Mouse (Mus musculus) embryonic facial prominence, embryonic 12.5 days (tissue): ENCODE results near the gene Lsm12. TPM values are rescaled to one million over a fixed set of nuclear protein-coding genes. Genes with fewer than 3 reads are reported as not detected.

Source experiments
- ATAC-seq: fragments of 200-750 bp; cut with Nextera tagmentation; 2 replicates; pipeline ENCODE4 v1.8.0; 2017; ENCODE audit not compliant: insufficient number of reproducible peaks, insufficient read depth, low FRiP score, low TSS enrichment
- H3K27ac ChIP-seq: fragments of 300-500 bp; sonication (generic); 2 replicates; pipeline ENCODE4 v1.5.1; 2016; ENCODE audit warnings: mild to moderate bottlenecking
- H3K27me3 ChIP-seq: fragments of 300-500 bp; sonication (generic); 2 replicates; pipeline ENCODE4 v1.6.1; 2016; ENCODE audit warnings: mild to moderate bottlenecking, moderate library complexity
- H3K36me3 ChIP-seq: fragments of 300-500 bp; sonication (generic); 2 replicates; pipeline ENCODE4 v1.6.1; 2016; ENCODE audit warnings: mild to moderate bottlenecking
- H3K4me1 ChIP-seq: fragments of 300-500 bp; sonication (generic); 2 replicates; pipeline ENCODE4 v1.6.1; 2016
- H3K4me2 ChIP-seq: fragments of 300-500 bp; sonication (generic); replicated peaks from 2 replicates; pipeline ENCODE4 v1.6.1; 2016; ENCODE audit warnings: mild to moderate bottlenecking, moderate library complexity
- H3K4me3 ChIP-seq: fragments of 300-500 bp; sonication (generic); 2 replicates; pipeline ENCODE4 v1.5.1; 2016; ENCODE audit warnings: mild to moderate bottlenecking
- H3K9ac ChIP-seq: fragments of 300-500 bp; sonication (generic); 2 replicates; pipeline ENCODE4 v1.6.1; 2016; ENCODE audit warnings: mild to moderate bottlenecking, moderate library complexity
- H3K9me3 ChIP-seq: fragments of 300-500 bp; sonication (generic); 2 replicates; pipeline ENCODE4 v1.6.1; 2016; ENCODE audit warnings: mild to moderate bottlenecking, moderate library complexity
- WGBS: fragments of 180-500 bp; shearing (Covaris S2); methylation state at CpG from one replicate; pipeline ENCODE4 v1.1.7; 2016; 5-methylcytosine and 5-hydroxymethylcytosine counted together
- polyA plus RNA-seq: library from polyadenylated mRNA; unstranded; fragments of >200 nt; fragmentation: Nextera tagmentation; extraction: Ambion mirVana; gene quantifications from 2 replicates; pipeline ENCODE4 v1.2.1, GENCODE M21; 2016

Lsm12 gene
- 104 and 108 TPM in 2 replicates for polyA plus RNA-seq

DNA sequence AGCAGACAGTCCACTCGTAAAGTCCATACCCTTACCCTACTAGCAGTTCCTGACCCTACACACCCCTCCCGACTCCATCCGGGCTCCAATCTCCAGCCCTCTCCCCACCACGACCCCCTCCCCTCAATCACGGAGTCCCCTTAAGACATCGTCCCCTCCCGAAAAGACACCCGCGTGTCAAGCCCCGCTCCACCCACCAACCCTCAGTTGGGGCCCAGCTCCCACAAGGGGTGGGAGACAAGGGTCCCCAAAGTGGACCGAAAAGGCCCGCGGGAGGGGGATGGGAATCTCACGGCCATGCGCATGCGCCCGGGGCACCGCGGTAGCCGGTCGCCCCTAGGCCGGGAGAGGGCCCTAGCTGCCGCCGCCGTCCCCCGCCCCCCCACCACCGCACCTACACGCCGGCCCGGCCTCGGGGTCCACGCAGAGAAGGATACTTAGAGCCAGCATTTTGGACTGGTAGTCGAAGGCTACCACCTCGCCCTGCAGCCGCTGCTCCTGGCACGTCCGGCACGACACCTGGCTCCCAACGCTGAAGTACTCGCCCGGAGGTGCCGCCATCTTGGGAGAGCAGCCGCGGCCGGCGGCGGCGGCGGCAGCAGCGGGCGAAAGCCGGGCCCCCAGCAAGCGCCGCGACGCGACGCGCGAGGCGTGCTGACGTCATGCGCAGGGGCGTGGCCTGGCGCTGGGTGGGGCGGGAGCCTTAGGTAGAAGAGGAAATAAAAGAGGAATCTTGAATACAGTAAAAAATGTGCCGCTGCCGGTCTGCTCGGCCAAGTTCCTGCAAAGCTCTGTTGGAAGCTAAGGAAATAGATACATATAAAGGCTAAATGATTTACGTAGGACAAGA lies at the start of gene Lsm12:
Gene Lsm12, minus strand, starts transcription at position 651 of the 850 bp plus-strand sequence.
- ATAC-seq: peak; percentile 67
- H3K9me3 ChIP-seq: no peaks in the 10 kb centered on the region
- peak within 1 kb of the TSS; percentile 92 for H3K27ac ChIP-seq
- 1% methylated on average over 68 of the region's 70 CpGs for WGBS
- peaks cover 14% of the 10 kb centered on the region for H3K36me3 ChIP-seq
- H3K4me2 ChIP-seq: peak within 1 kb of the TSS; percentile 65
- no peaks in the 10 kb centered on the region for H3K27me3 ChIP-seq
- peak within 1 kb of the TSS; percentile 92 for H3K4me3 ChIP-seq
- H3K9ac ChIP-seq: peak within 1 kb of the TSS; percentile 89
- peaks cover 17% of the 10 kb centered on the region for H3K4me1 ChIP-seq

DNA sequence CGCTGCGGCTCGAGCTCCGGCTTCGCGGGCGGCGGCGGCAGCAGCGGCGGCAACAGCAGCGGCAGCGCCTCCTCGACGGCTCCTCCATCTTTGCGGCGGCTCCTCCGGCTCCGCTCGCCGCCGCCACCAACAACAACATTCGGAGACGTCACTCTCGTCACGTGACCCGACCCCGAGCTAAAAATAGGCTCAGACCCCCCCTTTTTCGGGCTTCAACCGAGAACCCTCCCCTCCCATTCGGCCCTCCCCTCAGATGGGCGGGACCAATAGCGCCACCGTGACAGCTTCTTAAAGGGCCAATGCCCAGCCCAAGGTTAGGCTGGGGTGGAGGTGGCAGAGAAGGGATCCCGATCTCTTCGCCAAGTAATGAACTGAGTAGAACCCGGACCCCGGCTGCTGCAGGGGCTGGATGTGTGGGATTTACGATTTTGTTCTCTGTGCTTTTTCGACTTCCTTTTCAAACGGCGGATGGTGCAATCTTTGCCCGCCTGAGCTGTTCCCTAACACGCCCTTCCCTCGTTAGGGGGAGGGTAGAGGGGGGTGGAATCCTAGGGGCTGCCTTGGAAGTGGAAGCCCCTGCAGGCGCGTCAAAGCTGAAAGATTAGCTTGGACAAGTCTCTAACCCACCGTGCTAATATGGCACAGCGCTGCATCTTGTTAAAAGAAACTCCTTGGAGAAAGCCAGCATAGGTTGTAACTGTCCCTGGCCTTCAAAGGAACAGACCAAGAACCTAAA lies 45.1 kb upstream of the Lsm12 start, which contains the start of gene Hdac5:
Gene Hdac5, minus strand, starts transcription at position 161 of the 736 bp plus-strand sequence.
- under 1% methylated on average over 49 of the region's 49 CpGs for WGBS
- Histone ChIP-seq H3K27me3 (no peaks in the 10 kb centered on the region), H3K9me3 (no peaks in the 10 kb centered on the region), H3K4me1 (peaks cover 35% of the 10 kb centered on the region), H3K27ac (peak within 1 kb of the TSS; percentile 83), H3K4me3 (peak within 1 kb of the TSS; percentile 92), H3K36me3 (no peaks in the 10 kb centered on the region), H3K4me2 (peak within 1 kb of the TSS; percentile 87), H3K9ac (peak within 1 kb of the TSS; percentile 93)
- peak; percentile 78 for ATAC-seq

DNA sequence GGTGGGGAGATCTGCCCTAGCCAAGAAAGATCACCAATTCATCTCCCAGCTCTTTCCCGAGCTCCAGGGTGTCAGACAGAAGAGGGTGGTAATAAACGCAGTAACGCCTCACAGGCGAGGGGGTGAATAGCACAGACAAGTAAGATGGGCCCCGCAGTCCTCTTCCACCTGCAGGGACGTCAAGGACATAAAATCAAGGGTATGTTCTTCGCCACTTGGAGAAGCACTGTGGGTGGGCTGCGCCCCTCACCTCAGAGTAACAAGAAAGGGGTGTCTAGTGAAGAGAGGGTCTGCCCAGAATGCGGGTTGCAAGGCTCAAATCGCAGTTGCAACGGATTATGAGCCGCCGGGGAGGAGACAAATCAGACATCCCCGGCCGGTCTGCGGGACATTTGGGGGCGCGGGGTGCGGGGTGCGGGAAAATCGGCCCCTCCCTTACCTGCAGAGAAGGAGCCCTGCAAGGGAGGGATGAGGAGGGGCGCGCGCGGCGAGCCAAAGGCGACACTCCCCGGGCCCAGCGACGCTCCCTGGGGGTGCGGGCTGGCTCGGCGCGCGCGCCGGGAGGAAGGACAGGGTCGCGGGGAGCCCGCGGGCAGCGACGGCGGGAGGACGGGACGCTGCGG lies 44.3 kb upstream of the Lsm12 start:
- H3K9ac ChIP-seq: peak overlapping the region; percentile 93
- no peaks in the 10 kb centered on the region for H3K36me3 ChIP-seq
- peak overlapping the region; percentile 92 for H3K4me3 ChIP-seq
- peaks cover 43% of the 10 kb centered on the region for H3K4me1 ChIP-seq
- no peaks in the 10 kb centered on the region for H3K9me3 ChIP-seq
- peak overlapping the region; percentile 87 for H3K4me2 ChIP-seq
- 1% methylated on average over 46 of the region's 47 CpGs for WGBS
- no peak for ATAC-seq
- H3K27me3 ChIP-seq: no peaks in the 10 kb centered on the region
- peak overlapping the region; percentile 83 for H3K27ac ChIP-seq

DNA sequence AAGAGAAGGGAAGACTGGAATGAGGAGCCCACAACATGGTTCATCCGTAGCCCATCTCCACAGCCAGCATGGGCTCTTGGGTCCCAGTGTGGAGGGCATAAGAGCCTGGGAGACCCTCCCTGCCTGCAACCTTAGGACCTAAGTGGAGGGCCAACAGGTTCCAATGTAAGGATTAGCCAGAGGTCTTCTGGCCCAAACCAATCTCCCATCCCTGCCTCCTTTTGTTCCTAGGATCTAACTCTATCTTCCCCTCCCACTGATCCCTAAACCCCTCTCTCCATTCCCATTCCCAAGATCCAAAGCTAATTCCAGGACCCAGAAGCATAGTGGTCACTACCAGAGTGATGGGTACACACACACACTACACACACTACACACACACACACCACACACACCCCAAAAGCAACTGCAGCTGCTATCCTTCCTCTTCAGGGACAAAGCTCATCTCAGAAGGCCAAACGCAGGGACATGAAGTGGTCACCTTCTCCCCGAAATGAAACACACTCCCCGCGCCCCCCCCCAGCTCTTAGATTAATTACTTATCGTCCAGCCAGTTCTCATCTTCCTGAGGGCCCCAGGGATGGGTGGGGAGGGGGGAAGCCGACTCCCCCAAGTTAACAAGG lies 43.7 kb upstream of the Lsm12 start:
- peak overlapping the region; percentile 93 for H3K9ac ChIP-seq
- H3K36me3 ChIP-seq: no peaks in the 10 kb centered on the region
- no peak overlapping the region for H3K27ac ChIP-seq
- no peaks in the 10 kb centered on the region for H3K27me3 ChIP-seq
- WGBS: 17% methylated on average over 7 of the region's 7 CpGs
- peak overlapping the region; percentile 92 for H3K4me3 ChIP-seq
- H3K4me1 ChIP-seq: peaks cover 46% of the 10 kb centered on the region
- H3K4me2 ChIP-seq: peak overlapping the region; percentile 87
- ATAC-seq: no peak
- H3K9me3 ChIP-seq: no peaks in the 10 kb centered on the region

DNA sequence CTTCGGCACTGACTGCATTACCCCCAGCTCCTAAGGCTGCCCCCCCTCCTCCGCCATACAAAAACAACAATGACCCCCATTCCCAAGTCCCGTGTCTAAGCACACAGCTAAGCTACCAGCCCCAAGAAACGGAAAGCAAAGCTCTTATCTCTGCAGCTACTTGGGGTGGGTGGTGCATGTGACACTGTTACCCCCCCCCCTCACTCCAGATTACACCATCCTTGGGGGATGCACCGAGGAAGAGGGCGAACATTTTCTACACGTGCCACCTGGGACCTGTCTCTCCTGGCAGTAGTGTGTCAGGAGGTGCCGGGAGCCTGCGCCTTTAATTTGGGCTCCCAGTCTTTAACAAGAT lies 43.1 kb upstream of the Lsm12 start:
- Histone ChIP-seq H3K4me2 (peak overlapping the region; percentile 87), H3K27me3 (no peaks in the 10 kb centered on the region), H3K4me3 (peak overlapping the region; percentile 92), H3K9me3 (no peaks in the 10 kb centered on the region), H3K27ac (0 out of 2 replicates have a peak overlapping the region, but pooled peaks have one; percentile 30), H3K36me3 (no peaks in the 10 kb centered on the region), H3K9ac (0 out of 2 replicates have a peak overlapping the region, but pooled peaks have one; percentile 15), H3K4me1 (peaks cover 49% of the 10 kb centered on the region)
- no peak for ATAC-seq
- 31% methylated on average over 9 of the region's 9 CpGs for WGBS

DNA sequence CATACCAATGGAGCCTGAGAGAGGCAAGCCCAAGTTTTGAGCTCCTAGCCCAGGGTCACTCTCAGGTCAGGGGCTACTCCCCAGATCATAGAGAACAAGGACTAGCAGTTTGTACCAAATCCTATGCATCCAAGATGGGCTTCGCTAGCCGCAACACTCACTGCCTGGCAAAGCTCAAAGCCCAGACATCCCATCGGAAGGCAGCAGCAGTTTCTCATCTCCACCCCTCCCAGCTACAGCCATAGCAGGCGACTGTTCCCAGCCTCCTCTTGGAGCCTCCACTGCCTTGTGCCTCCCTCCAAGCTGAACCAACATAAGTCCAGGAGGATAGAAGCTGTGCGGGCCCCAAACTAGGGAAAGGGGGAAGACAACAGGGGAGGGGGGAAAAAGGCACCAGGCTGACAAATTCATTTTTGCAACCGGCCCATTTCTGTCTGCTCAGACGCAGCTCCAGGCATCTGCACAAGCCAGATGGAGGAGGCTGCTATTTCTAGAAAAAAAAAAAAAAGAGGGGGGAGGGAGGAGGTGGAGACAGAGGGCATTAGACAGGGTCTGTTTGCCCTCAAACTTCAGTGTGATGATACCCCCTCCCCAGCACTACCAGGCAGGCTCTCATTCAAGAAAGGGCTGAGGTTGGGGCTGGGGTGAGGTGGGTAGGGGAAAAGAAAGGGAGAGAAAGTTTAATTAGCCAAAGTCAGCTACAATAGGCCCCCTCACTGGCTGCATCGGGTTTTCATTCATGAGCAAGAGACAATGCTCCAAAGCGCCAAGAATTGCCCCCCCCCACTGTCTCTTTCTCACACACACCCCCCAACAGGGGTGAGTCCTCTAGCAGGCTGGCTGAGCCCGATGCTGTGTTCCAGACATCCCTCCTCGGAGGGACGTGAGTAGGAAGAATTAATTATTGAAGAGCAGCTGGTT lies 42.4 kb upstream of the Lsm12 start:
- Histone ChIP-seq H3K9ac (peak overlapping the region; percentile 15; the same call in 1 of the 2 replicates), H3K4me2 (peak overlapping the region; percentile 87), H3K27ac (peak overlapping the region; percentile 30; the same call in 1 of the 2 replicates), H3K27me3 (no peaks in the 10 kb centered on the region), H3K9me3 (no peaks in the 10 kb centered on the region), H3K36me3 (no peaks in the 10 kb centered on the region), H3K4me1 (peaks cover 53% of the 10 kb centered on the region), H3K4me3 (peak overlapping the region; percentile 92)
- no peak for ATAC-seq
- 16% methylated on average over 12 of the region's 12 CpGs for WGBS

DNA sequence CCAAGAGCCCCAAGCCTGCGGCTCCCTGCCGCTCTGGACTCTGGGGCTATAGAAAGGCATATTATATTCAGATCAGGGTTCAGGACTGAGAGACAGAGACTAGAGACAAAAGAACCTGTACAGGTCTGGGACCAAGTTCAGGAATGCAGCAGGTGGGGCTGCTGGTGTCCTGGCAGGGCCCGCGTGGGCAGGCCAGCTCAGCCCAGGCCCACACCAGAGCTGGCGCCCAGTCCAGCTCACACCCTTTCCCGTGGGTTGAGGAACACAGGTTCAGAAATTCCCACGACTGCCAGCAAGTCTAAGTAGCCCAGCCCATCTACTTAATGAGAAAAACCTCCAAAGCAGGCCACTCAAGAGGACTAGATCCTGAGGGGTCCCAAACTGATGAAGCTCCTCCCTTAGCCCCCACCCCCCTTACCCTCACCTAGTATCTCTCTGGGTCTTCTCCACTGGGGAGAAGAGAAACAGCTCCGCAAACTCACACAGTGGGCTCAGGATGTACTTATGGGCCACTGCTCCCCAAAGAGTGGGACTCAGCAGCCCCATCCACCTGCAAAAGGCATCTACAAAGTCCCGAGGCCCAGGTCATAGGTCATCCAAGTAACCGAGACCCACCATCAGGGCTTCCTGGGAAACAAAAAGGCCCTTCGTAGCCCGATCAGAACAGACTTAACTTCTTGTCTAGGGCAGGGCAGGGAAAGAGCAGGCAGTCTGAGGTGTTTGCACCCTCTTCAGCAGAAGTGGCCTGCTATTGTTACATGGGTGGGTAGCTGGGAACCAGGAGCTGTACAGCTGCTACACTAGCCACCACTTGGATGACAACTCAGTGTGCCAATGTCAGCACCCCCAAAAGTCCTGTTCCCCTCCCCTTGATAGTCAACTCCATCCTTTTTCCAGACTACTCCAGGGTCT lies 41.2 kb upstream of the Lsm12 start:
- Histone ChIP-seq H3K9ac (no peak overlapping the region; the same call in 1 of the 2 replicates), H3K4me2 (peak overlapping the region; percentile 87; the same call in 1 of the 2 replicates), H3K27me3 (no peaks in the 10 kb centered on the region), H3K9me3 (no peaks in the 10 kb centered on the region), H3K4me1 (peaks cover 53% of the 10 kb centered on the region), H3K27ac (no peak overlapping the region), H3K4me3 (no peak overlapping the region), H3K36me3 (peaks cover 7% of the 10 kb centered on the region; the same call in 1 of the 2 replicates)
- no peak for ATAC-seq
- 68% methylated on average over 12 of the region's 12 CpGs for WGBS

DNA sequence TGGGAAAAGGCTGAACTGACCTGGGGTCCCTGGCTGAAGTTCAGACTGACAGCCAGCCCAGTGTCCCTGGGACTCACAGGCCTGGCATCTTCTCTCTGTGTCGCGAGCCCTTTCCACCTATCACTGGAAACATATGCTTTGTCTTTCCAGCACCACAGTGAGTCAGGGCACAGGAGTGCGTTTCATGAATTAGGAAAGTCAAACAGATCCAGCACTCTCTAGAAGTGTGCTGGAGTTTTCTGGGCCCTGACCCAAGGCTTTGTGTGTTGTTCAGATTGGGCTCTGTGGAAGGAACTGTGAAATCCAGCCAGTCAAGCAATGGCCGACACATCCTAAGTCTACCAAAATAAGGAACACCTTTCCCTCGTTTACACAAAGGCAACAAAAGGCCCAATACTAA lies 40.1 kb upstream of the Lsm12 start:
- Histone ChIP-seq H3K9me3 (no peaks in the 10 kb centered on the region), H3K27ac (no peak overlapping the region), H3K9ac (no peak overlapping the region), H3K4me3 (no peak overlapping the region), H3K36me3 (peaks cover 10% of the 10 kb centered on the region; the same call in 1 of the 2 replicates), H3K27me3 (no peaks in the 10 kb centered on the region), H3K4me2 (peak overlapping the region; percentile 44; the same call in 1 of the 2 replicates), H3K4me1 (peaks cover 53% of the 10 kb centered on the region)
- no peak for ATAC-seq
- WGBS: 67% methylated on average over 5 of the region's 5 CpGs

DNA sequence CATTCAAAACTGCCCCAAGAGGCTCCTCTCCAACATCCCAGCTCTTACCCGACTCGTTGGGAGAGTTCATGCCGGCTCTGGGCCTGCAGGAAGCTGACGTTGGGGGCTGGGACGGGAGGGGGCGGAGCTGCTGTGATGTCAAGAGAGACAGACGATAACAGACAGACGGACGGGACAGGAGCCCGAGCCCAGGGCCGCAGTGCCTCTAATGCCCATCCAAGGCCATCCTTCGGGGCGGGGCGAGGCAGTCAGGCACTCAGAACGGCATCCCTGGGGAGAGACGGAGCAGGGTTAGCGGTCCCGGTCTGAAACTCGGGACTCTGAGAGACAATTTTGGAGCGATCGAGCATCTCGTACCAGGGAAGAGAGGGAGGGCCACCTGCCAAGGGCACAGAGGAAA lies 39.6 kb upstream of the Lsm12 start:
- H3K4me2 ChIP-seq: peak overlapping the region; percentile 44
- H3K27me3 ChIP-seq: no peaks in the 10 kb centered on the region
- no peak overlapping the region for H3K27ac ChIP-seq
- peaks cover 56% of the 10 kb centered on the region for H3K4me1 ChIP-seq
- 6% methylated on average over 22 of the region's 22 CpGs for WGBS
- no peak for ATAC-seq
- peaks cover 10% of the 10 kb centered on the region; the same call in 1 of the 2 replicates for H3K36me3 ChIP-seq
- peak overlapping the region; percentile 18; the same call in 1 of the 2 replicates for H3K4me3 ChIP-seq
- peak overlapping the region; percentile 33; the same call in 1 of the 2 replicates for H3K9ac ChIP-seq
- H3K9me3 ChIP-seq: no peaks in the 10 kb centered on the region
